ENCODE assay signal across 18 mouse cellular contexts in the genomic region with DNA sequence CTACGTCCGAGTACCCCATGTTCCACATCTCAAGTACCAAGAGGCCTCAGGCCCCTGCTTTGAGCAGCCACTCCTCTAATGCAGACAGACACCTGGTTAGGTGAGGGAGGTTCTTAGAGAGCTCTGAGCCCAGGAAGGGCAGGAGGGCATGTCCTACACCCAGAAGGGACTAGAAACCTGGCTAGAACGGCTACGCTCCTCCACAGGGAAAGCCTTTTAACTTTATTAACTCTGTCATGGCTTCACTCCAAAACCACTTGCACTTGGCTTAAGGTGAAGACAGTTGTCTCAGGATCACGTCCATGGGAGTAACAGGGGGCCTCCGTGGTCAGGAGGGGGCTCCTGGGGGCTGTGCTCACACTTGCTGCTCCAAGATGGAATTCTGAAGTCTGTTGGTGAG.
A peak's percentile ranks its signal among the peaks of the same experiment; 100 is the strongest.
DNase-seq lines count a peak whose midpoint lies in the region; ATAC-seq lines count a peak whose summit lies in the region.
"Had no signal": no experiment of that assay in that cellular context is flagged by ENCODE, and none has a peak within 500 bp of the region (broad histone marks: within the 10 kb centered on the region; RNA-seq: fewer than 3 reads in every experiment).

No protein-coding gene starts in this region.

- H3K79me2 ChIP-seq in macrophage (ENCODE audit: inconsistent target) = no peaks in the 10 kb centered on the region

- no peak overlapping the region for H3K4me3 ChIP-seq in embryonic facial prominence, embryonic 14.5 days (ENCODE audit: low read depth, low read length)
- H3K4me3 ChIP-seq in macrophage (ENCODE audit: inconsistent target) = no peak overlapping the region
- H3K4me3 ChIP-seq: embryonic facial prominence, embryonic 12.5 days; heart, embryonic 12.5 days; hindbrain, embryonic 15.5 days; liver, embryonic 15.5 days had no signal

- H3K27me3 ChIP-seq in embryonic facial prominence, embryonic 14.5 days (replicated peaks; ENCODE audit: control insufficient read depth, insufficient read depth, low read length) = no peaks in the 10 kb centered on the region
- H3K27me3 ChIP-seq: embryonic facial prominence, embryonic 12.5 days; heart, embryonic 12.5 days; hindbrain, embryonic 15.5 days; liver, embryonic 15.5 days had no signal

- peaks cover 12% of the 10 kb centered on the region for H3K4me1 ChIP-seq in embryonic facial prominence, embryonic 14.5 days (ENCODE audit: control insufficient read depth, insufficient read depth, low read length)
- H3K4me1 ChIP-seq: liver, embryonic 15.5 days had no signal

- H3K9ac ChIP-seq in embryonic facial prominence, embryonic 14.5 days (ENCODE audit: low read depth, low read length) = no peak overlapping the region
- H3K9ac ChIP-seq: embryonic facial prominence, embryonic 12.5 days; heart, embryonic 12.5 days; hindbrain, embryonic 15.5 days; liver, embryonic 15.5 days had no signal

- DNase-seq in kidney, adult 8-10 months = peak; percentile 54 to 73
- DNase-seq in kidney, postnatal 10 days = no peak
- peak; percentile 56 for DNase-seq in embryonic facial prominence, embryonic 14.5 days (ENCODE audit: low spot score)
- DNase-seq in kidney, postnatal 25 days = peak; percentile 47 to 74
- DNase-seq in urinary bladder, adult 18-20 months (ENCODE audit: low spot score in 2 of 2) = no peak
- DNase-seq in cerebellum, adult 11-12 months = no peak
- DNase-seq: cerebellum, adult 9-10 months; heart, postnatal 36 days; lung, postnatal 10 days; thymus, postnatal 25 days had no signal

- no peak for ATAC-seq in embryonic facial prominence, embryonic 14.5 days (ENCODE audit: low read depth)
- ATAC-seq: forebrain, embryonic 16.5 days; intestine, embryonic 16.5 days; midbrain, embryonic 16.5 days had no signal

- WGBS in embryonic facial prominence, embryonic 14.5 days = 41% methylated on average over 6 of the region's 6 CpGs
- WGBS in macrophage (ENCODE audit: missing documents) = 58% methylated on average over 6 of the region's 6 CpGs

- H3K9me3 ChIP-seq in embryonic facial prominence, embryonic 14.5 days (ENCODE audit: control insufficient read depth, low read length) = 0 out of 2 replicates have a peak, but pooled peaks cover 2% of the 10 kb centered on the region
- H3K9me3 ChIP-seq: embryonic facial prominence, embryonic 12.5 days; heart, embryonic 12.5 days; hindbrain, embryonic 15.5 days; liver, embryonic 15.5 days had no signal

- no peak overlapping the region for H3K4me2 ChIP-seq in embryonic facial prominence, embryonic 14.5 days (ENCODE audit: low read depth, low read length)
- H3K4me2 ChIP-seq: embryonic facial prominence, embryonic 12.5 days; heart, embryonic 12.5 days; hindbrain, embryonic 15.5 days; liver, embryonic 15.5 days had no signal

- no peak overlapping the region for H3K27ac ChIP-seq in embryonic facial prominence, embryonic 14.5 days (replicated peaks; ENCODE audit: low read depth, low read length)
- H3K27ac ChIP-seq in macrophage = peak overlapping the region; percentile 15; the same call in 1 of the 2 replicates
- H3K27ac ChIP-seq: embryonic facial prominence, embryonic 12.5 days; hindbrain, embryonic 15.5 days; liver, embryonic 15.5 days had no signal

- peaks cover 3% of the 10 kb centered on the region for H3K36me3 ChIP-seq in embryonic facial prominence, embryonic 14.5 days (ENCODE audit: control insufficient read depth, insufficient read depth, low read length)
- H3K36me3 ChIP-seq in macrophage (ENCODE audit: inconsistent target) = no peaks in the 10 kb centered on the region
- H3K36me3 ChIP-seq: heart, embryonic 12.5 days had no signal

Comparison
In these comparisons a context has a peak if more than half of its experiments do, and no peak if none do; other contexts are left out.
1. DNase-seq: peak in kidney, adult 8-10 months (2 of 2), embryonic facial prominence, embryonic 14.5 days (single experiment) and kidney, postnatal 25 days (2 of 2); none in kidney, postnatal 10 days (single experiment), urinary bladder, adult 18-20 months (0 of 2) and cerebellum, adult 11-12 months (single experiment).